Mouse (Mus musculus): ENCODE results near the gene Poll.
"Not testable (repeated sequence)": the region's sequence is repeated elsewhere in the genome, so short reads cannot be mapped to it uniquely, and the experiment has no call there.

Poll gene

GRCm38 (mm10) chr19:45577141-45577750 lies 16.9 kb upstream of the Poll start:
- DNase-seq = peak; percentile 68 to 78

- DNase-seq = peak in 1 of 2 experiments; percentile 35
Measured at GRCm38 (mm10) chr19:45575632-45576001, 15.3 kb upstream of the Poll start.

GRCm38 (mm10) chr19:45574941-45575631 lies 14.8 kb upstream of the Poll start:
- peak; percentile 70 to 80 for DNase-seq

- peak in 1 of 2 experiments; percentile 25 for DNase-seq
Measured at GRCm38 (mm10) chr19:45574339-45574898, 14.1 kb upstream of the Poll start.

GRCm38 (mm10) chr19:45573861-45574267 lies 13.5 kb upstream of the Poll start:
- DNase-seq = peak; percentile 84 to 85

- DNase-seq = no peak
Measured at GRCm38 (mm10) chr19:45573033-45573432, 12.7 kb upstream of the Poll start.

GRCm38 (mm10) chr19:45567367-45567766 lies 7.0 kb upstream of the Poll start:
- DNase-seq = no peak

- no peak for DNase-seq
Measured at GRCm38 (mm10) chr19:45565925-45566715, 5.8 kb upstream of the Poll start.

GRCm38 (mm10) chr19:45554136-45554535 lies 6.2 kb downstream of the Poll start:
- DNase-seq = no peak

GRCm38 (mm10) chr19:45552187-45552586 lies 8.1 kb downstream of the Poll start:
- DNase-seq = peak in 1 of 2 experiments; percentile 48

GRCm38 (mm10) chr19:45549948-45550347 lies 10.4 kb downstream of the Poll start:
- DNase-seq = no peak

GRCm38 (mm10) chr19:45549128-45549915 lies 11.0 kb downstream of the Poll start:
- DNase-seq = no peak

GRCm38 (mm10) chr19:45548196-45548595 lies 12.1 kb downstream of the Poll start:
- DNase-seq = not testable (repeated sequence)

GRCm38 (mm10) chr19:45544925-45545321 lies 15.4 kb downstream of the Poll start:
- peak; percentile 80 to 81 for DNase-seq

- peak in 1 of 2 experiments; percentile 41 for DNase-seq
Measured at GRCm38 (mm10) chr19:45544152-45544924, 16.0 kb downstream of the Poll start.

- DNase-seq = no peak
Measured at GRCm38 (mm10) chr19:45542061-45542460, 18.3 kb downstream of the Poll start.

- DNase-seq = peak; percentile 65 to 75
Measured at GRCm38 (mm10) chr19:45541409-45542041, 18.8 kb downstream of the Poll start.

GRCm38 (mm10) chr19:45540657-45541408 lies 19.5 kb downstream of the Poll start:
- peak; percentile 26 to 51 for DNase-seq

- DNase-seq = peak; percentile 65 to 67
Measured at GRCm38 (mm10) chr19:45537505-45537904, 22.8 kb downstream of the Poll start.

- DNase-seq = no peak
Measured at GRCm38 (mm10) chr19:45535929-45536328, 24.4 kb downstream of the Poll start.

Measured in thymus, postnatal 36 days (tissue).